Mouse (Mus musculus) hindbrain, embryonic 16.5 days (tissue): ENCODE measurements around the gene Tbc1d4. TPM values are rescaled to one million over a fixed set of nuclear protein-coding genes. Genes with fewer than 3 reads are reported as not detected.

Experiments used
- polyA plus RNA-seq: library from polyadenylated mRNA; unstranded; fragments of >200 nt; fragmentation: Nextera tagmentation; extraction: Ambion mirVana; gene quantifications from 2 replicates; pipeline ENCODE4 v1.2.1, GENCODE M21; 2015

Tbc1d4 gene
- polyA plus RNA-seq, 1 experiment from 2014 or later, result 9.3 TPM

Other genes starting within 250 kb of the Tbc1d4 start
- gene Commd6, start 31.5 kb upstream of the Tbc1d4 start, polyA plus RNA-seq, result 77.9 and 95.2 TPM in 2 replicates
- 243 and 258 TPM in 2 replicates for gene Uchl3, start 44.8 kb upstream of the Tbc1d4 start, polyA plus RNA-seq
- gene Gm9922, start 120.6 kb upstream of the Tbc1d4 start, polyA plus RNA-seq, result 0.41 and 0.56 TPM in 2 replicates
- 2.3 and 2.5 TPM in 2 replicates for gene Lmo7, start 120.8 kb upstream of the Tbc1d4 start, polyA plus RNA-seq